Mouse (Mus musculus) granulocyte monocyte progenitor cell, adult 5-6 weeks (primary cell): ENCODE results near the gene Wnt4. TPM values are rescaled to one million over a fixed set of nuclear protein-coding genes. Genes with fewer than 3 reads are reported as not detected.

Source experiments
- ATAC-seq: replicated peaks from 2 replicates; pipeline ENCODE4 v1.8.0; 2016; ENCODE audit warnings: mild to moderate bottlenecking, moderate TSS enrichment, inconsistent platforms; ENCODE audit not compliant: poor library complexity, severe bottlenecking
- total RNA-seq, 2 experiments: library from RNA; stranded (forward) in 1 of 2; stranded (reverse) in 1 of 2; fragments of 200-712, 200-1000 nt in 1 of 2; fragments of >200 nt in 1 of 2; fragmentation: Nextera tagmentation in 1 of 2; gene quantifications; 2 replicates each; pipeline ENCODE4 v1.2.3; 2014 to 2017

Wnt4 gene
- total RNA-seq (2014; fragmentation: Nextera tagmentation): not detected in 2 replicates
- total RNA-seq (2017): not detected in 2 replicates

- ATAC-seq: no peak; the same call in 1 of the 2 replicates
Measured at GRCm38 (mm10) chr4:137277166-137277513, at the start of gene Wnt4. TSS of gene Wnt4 (plus strand) at chr4:137277489.

- ATAC-seq: no peak
Measured at GRCm38 (mm10) chr4:137228566-137229115, 48.6 kb upstream of the Wnt4 start.

- ATAC-seq: no peak
Measured at GRCm38 (mm10) chr4:137231494-137232470, 45.5 kb upstream of the Wnt4 start.

- no peak for ATAC-seq
Measured at GRCm38 (mm10) chr4:137233632-137234031, 43.7 kb upstream of the Wnt4 start.

GRCm38 (mm10) chr4:137234444-137234843 lies 42.8 kb upstream of the Wnt4 start:
- ATAC-seq: no peak

GRCm38 (mm10) chr4:137235368-137235767 lies 41.9 kb upstream of the Wnt4 start:
- ATAC-seq: no peak

- ATAC-seq: no peak
Measured at GRCm38 (mm10) chr4:137244883-137245282, 32.4 kb upstream of the Wnt4 start.

GRCm38 (mm10) chr4:137250333-137250732 lies 27.0 kb upstream of the Wnt4 start:
- ATAC-seq: no peak

- no peak for ATAC-seq
Measured at GRCm38 (mm10) chr4:137250849-137251248, 26.4 kb upstream of the Wnt4 start.

- ATAC-seq: no peak
Measured at GRCm38 (mm10) chr4:137253601-137254000, 23.7 kb upstream of the Wnt4 start.

GRCm38 (mm10) chr4:137254206-137254976 lies 22.9 kb upstream of the Wnt4 start:
- ATAC-seq: no peak

- ATAC-seq: no peak
Measured at GRCm38 (mm10) chr4:137255568-137255967, 21.7 kb upstream of the Wnt4 start.

GRCm38 (mm10) chr4:137261826-137262225 lies 15.5 kb upstream of the Wnt4 start:
- ATAC-seq: no peak

GRCm38 (mm10) chr4:137264066-137264465 lies 13.2 kb upstream of the Wnt4 start:
- no peak for ATAC-seq

- ATAC-seq: no peak
Measured at GRCm38 (mm10) chr4:137265116-137265515, 12.2 kb upstream of the Wnt4 start.

- no peak for ATAC-seq
Measured at GRCm38 (mm10) chr4:137268541-137268940, 8.7 kb upstream of the Wnt4 start.

- no peak for ATAC-seq
Measured at GRCm38 (mm10) chr4:137271856-137272255, 5.4 kb upstream of the Wnt4 start.

- ATAC-seq: no peak
Measured at GRCm38 (mm10) chr4:137274304-137274703, 3.0 kb upstream of the Wnt4 start.

- peak; percentile 14; the same call in 1 of the 2 replicates for ATAC-seq
Measured at GRCm38 (mm10) chr4:137276443-137277165, 685 bp upstream of the Wnt4 start.

GRCm38 (mm10) chr4:137277600-137278143 lies 383 bp downstream of the Wnt4 start:
- ATAC-seq: no peak
